Mouse (Mus musculus): Measurements from ENCODE around the gene Dync2h1. TPM values are rescaled to one million over a fixed set of nuclear protein-coding genes. Genes with fewer than 3 reads are reported as not detected.

The Dync2h1 gene
- total RNA-seq, 1 experiment from 2014 or later = 2.5 TPM

Other genes with a start within 250 kb of the Dync2h1 start
- gene Dcun1d5, start 74 bp upstream of the Dync2h1 start, total RNA-seq (2017) = 78.7 to 98.4 TPM (median 97.1 TPM) in 3 replicates
- gene Mmp13, start 88.1 kb upstream of the Dync2h1 start, total RNA-seq (2017) = not detected in 3 replicates
- 0.39 to 0.86 TPM in 2 of 3 replicates, not detected in the other for gene Mmp12, start 159.9 kb upstream of the Dync2h1 start, total RNA-seq (2017)
- gene Mmp1b, start 203.6 kb upstream of the Dync2h1 start, total RNA-seq (2017) = not detected in 3 replicates

Data from monocyte, adult 5-6 weeks (primary cell).